Mouse (Mus musculus) erythroblast, embryonic 14.5 days (primary cell): Measurements from ENCODE around the gene Gngt2.

Experiments
- GATA1 ChIP-seq: IDR thresholded peaks from 2 replicates; pipeline ENCODE4 v1.6.1; 2012; ENCODE audit warnings: low read length, inconsistent platforms, mixed read lengths
- TAL1 ChIP-seq: IDR thresholded peaks from 3 replicates; pipeline ENCODE4 v1.6.1; 2012; ENCODE audit warnings: low read length, inconsistent platforms, mixed read lengths

- TF ChIP-seq GATA1 (no peak), TAL1 (no peak)
Observed at GRCm38 (mm10) chr11:95814101-95814500, 22.9 kb upstream of the Gngt2 start.
